Mouse (Mus musculus) gastrocnemius, adult 2 months (tissue): ENCODE results near the gene Inip. TPM values are rescaled to one million over a fixed set of nuclear protein-coding genes. Genes with fewer than 3 reads are reported as not detected.
A peak's percentile ranks its signal among the peaks of the same experiment; 100 is the strongest.

ENCODE experiments used
- DNase-seq: peaks from one replicate; pipeline ENCODE4 v3.0.0; 2022
- H3K27ac ChIP-seq: fragments of 200-600 bp; 2 replicates; pipeline ENCODE4 v1.8.1; 2022; ENCODE audit warnings: mild to moderate bottlenecking
- H3K4me3 ChIP-seq: fragments of 200-600 bp; 2 replicates; pipeline ENCODE4 v1.8.1; 2022; ENCODE audit warnings: mild to moderate bottlenecking, moderate library complexity
- CTCF ChIP-seq: fragments of 200-600 bp; IDR thresholded peaks from 2 replicates; pipeline ENCODE4 v1.8.1; 2022; ENCODE audit warnings: antibody characterized with exemption, mild to moderate bottlenecking, moderate library complexity
- intact Hi-C: fragments of 180-260 bp; cut with DNase I; formaldehyde crosslinking; loops from one replicate; pipeline ENCODE4 v1.15.1; 2025
- total RNA-seq, 2 experiments: library from RNA; stranded (reverse); gene quantifications; 2 replicates each; pipeline ENCODE4 v1.2.3; 2021

The Inip gene
- total RNA-seq, 2 experiments from 2014 or later: 2.8 to 5.9 TPM

GRCm38 (mm10) chr4:59757452-59758435, 43.6 kb downstream of the Inip start:
- intact Hi-C loops: loop anchor here (5.0 kb wide), 1 partner anchor 85 kb away; no protein-coding TSS in a partner anchor
- DNase-seq: no peak
- H3K4me3 ChIP-seq: no peak overlapping the region
- no peak for TF ChIP-seq CTCF
- H3K27ac ChIP-seq: no peak overlapping the region

GRCm38 (mm10) chr4:59756332-59757082, 44.9 kb downstream of the Inip start:
- TF ChIP-seq CTCF: no peak
- peak; percentile 86 for DNase-seq
- no peak overlapping the region for H3K27ac ChIP-seq
- no peak overlapping the region for H3K4me3 ChIP-seq
- intact Hi-C loops: loop anchor here (5.0 kb wide), 1 partner anchor 84 kb away; no protein-coding TSS in a partner anchor

- intact Hi-C loops: no loop called here
- TF ChIP-seq CTCF: no peak
- H3K27ac ChIP-seq: no peak overlapping the region
- no peak overlapping the region for H3K4me3 ChIP-seq
- DNase-seq: peak; percentile 73
Observed at GRCm38 (mm10) chr4:59753491-59754140, 47.8 kb downstream of the Inip start.

- intact Hi-C loops: no loop called here
- Histone ChIP-seq H3K4me3 (no peak overlapping the region), H3K27ac (no peak overlapping the region)
- no peak for TF ChIP-seq CTCF
- no peak for DNase-seq
Observed at GRCm38 (mm10) chr4:59739882-59740281, 61.5 kb downstream of the Inip start.

GRCm38 (mm10) chr4:59739321-59739720, 62.1 kb downstream of the Inip start:
- TF ChIP-seq CTCF: peak; percentile 28; the same call in 1 of the 2 replicates
- no peak for DNase-seq

GRCm38 (mm10) chr4:59731544-59731943, 69.8 kb downstream of the Inip start:
- Histone ChIP-seq H3K4me3 (no peak overlapping the region), H3K27ac (no peak overlapping the region)
- TF ChIP-seq CTCF: no peak
- DNase-seq: no peak
- intact Hi-C loops: no loop called here

More at GRCm38 (mm10) chr4:59739321-59739720, 62.1 kb downstream of the Inip start:
- H3K4me3 ChIP-seq: no peak overlapping the region
- no peak overlapping the region for H3K27ac ChIP-seq
- intact Hi-C loops: no loop called here

GRCm38 (mm10) chr4:59728839-59729238, 72.5 kb downstream of the Inip start:
- no peak overlapping the region for H3K4me3 ChIP-seq
- DNase-seq: no peak
- TF ChIP-seq CTCF: no peak
- no peak overlapping the region for H3K27ac ChIP-seq
- intact Hi-C loops: no loop called here

- DNase-seq: no peak
- no peak for TF ChIP-seq CTCF
- Histone ChIP-seq H3K4me3 (no peak overlapping the region), H3K27ac (no peak overlapping the region)
- intact Hi-C loops: no loop called here
Observed at GRCm38 (mm10) chr4:59727878-59728261, 73.5 kb downstream of the Inip start.

- no peak for DNase-seq
- Histone ChIP-seq H3K27ac (no peak overlapping the region), H3K4me3 (no peak overlapping the region)
- intact Hi-C loops: no loop called here
- TF ChIP-seq CTCF: no peak
Observed at GRCm38 (mm10) chr4:59727187-59727877, 74.1 kb downstream of the Inip start.

GRCm38 (mm10) chr4:59726501-59726900, 74.9 kb downstream of the Inip start:
- no peak for TF ChIP-seq CTCF
- Histone ChIP-seq H3K27ac (no peak overlapping the region), H3K4me3 (no peak overlapping the region)
- no peak for DNase-seq
- intact Hi-C loops: no loop called here

GRCm38 (mm10) chr4:59725579-59725978, 75.8 kb downstream of the Inip start:
- DNase-seq: no peak
- no peak for TF ChIP-seq CTCF
- Histone ChIP-seq H3K27ac (no peak overlapping the region), H3K4me3 (no peak overlapping the region)
- intact Hi-C loops: no loop called here

- no peak overlapping the region for H3K4me3 ChIP-seq
- intact Hi-C loops: no loop called here
- H3K27ac ChIP-seq: no peak overlapping the region
- no peak for TF ChIP-seq CTCF
- no peak for DNase-seq
Observed at GRCm38 (mm10) chr4:59721811-59722210, 79.6 kb downstream of the Inip start.

Other genes starting within 250 kb of the Inip start
- gene Hsdl2, start 220.0 kb downstream of the Inip start, total RNA-seq: 10 to 100 TPM; 47.5 to 75.1 TPM
- 1 to 10 TPM; 5.2 to 7.0 TPM for gene E130308A19Rik, start 175.4 kb downstream of the Inip start, total RNA-seq
- 1 to 10 TPM; 3.1 to 4.1 TPM for gene Snx30, start 4.3 kb upstream of the Inip start, total RNA-seq
- not detected for gene Slc46a2, start 113.5 kb upstream of the Inip start, total RNA-seq
- not detected for gene Mup4, start 159.1 kb upstream of the Inip start, total RNA-seq
- gene Mup6, start 162.7 kb upstream of the Inip start, total RNA-seq: not detected